Mouse (Mus musculus) lung, embryonic 16.5 days (tissue): Measurements from ENCODE around the gene Pth1r. TPM values are rescaled to one million over a fixed set of nuclear protein-coding genes. Genes with fewer than 3 reads are reported as not detected.
A peak's percentile ranks its signal among the peaks of the same experiment; 100 is the strongest.

Source experiments
- ATAC-seq: fragments of 200-750 bp; cut with Nextera tagmentation; 2 replicates; pipeline ENCODE4 v1.8.0; 2017; ENCODE audit warnings: low read depth, mild to moderate bottlenecking, moderate library complexity
- H3K27ac ChIP-seq: fragments of 300-500 bp; sonication (generic); 2 replicates; pipeline ENCODE4 v1.5.1; 2014; ENCODE audit warnings: mild to moderate bottlenecking, control low read depth, low read length
- H3K27me3 ChIP-seq: fragments of 300-500 bp; sonication (generic); 2 replicates; pipeline ENCODE4 v1.6.1; 2014; ENCODE audit warnings: low read depth, low read length, mixed read lengths; ENCODE audit not compliant: control insufficient read depth, insufficient read depth
- H3K36me3 ChIP-seq: fragments of 300-500 bp; sonication (generic); 2 replicates; pipeline ENCODE4 v1.6.1; 2014; ENCODE audit warnings: low read length; ENCODE audit not compliant: control insufficient read depth, insufficient read depth
- H3K4me1 ChIP-seq: fragments of 300-500 bp; sonication (generic); replicated peaks from 2 replicates; pipeline ENCODE4 v1.6.1; 2014; ENCODE audit warnings: low read length, mixed read lengths; ENCODE audit not compliant: control insufficient read depth, insufficient read depth
- H3K4me2 ChIP-seq: fragments of 300-500 bp; sonication (generic); 2 replicates; pipeline ENCODE4 v1.6.1; 2014; ENCODE audit warnings: low read depth, low read length, control low read depth
- H3K4me3 ChIP-seq: fragments of 300-500 bp; sonication (generic); 2 replicates; pipeline ENCODE4 v1.5.1; 2014; ENCODE audit warnings: mild to moderate bottlenecking, low read length, control low read depth
- H3K9ac ChIP-seq: fragments of 300-500 bp; sonication (generic); 2 replicates; pipeline ENCODE4 v1.6.1; 2014; ENCODE audit warnings: low read length, control low read depth
- H3K9me3 ChIP-seq: fragments of 300-500 bp; sonication (generic); 2 replicates; pipeline ENCODE4 v1.6.1; 2016; ENCODE audit warnings: low read length; ENCODE audit not compliant: control insufficient read depth
- whole genome bisulfite sequencing: fragments of 180-500 bp; shearing (Covaris S2); extraction: QIAGEN DNeasy Blood & Tissue Kit; methylation state at CpG from one replicate; pipeline ENCODE4 v1.1.7; 2014; 5-methylcytosine and 5-hydroxymethylcytosine counted together
- polyA plus RNA-seq: library from polyadenylated mRNA; unstranded; fragments of >200 nt; fragmentation: Nextera tagmentation; extraction: Ambion mirVana; gene quantifications from 2 replicates; pipeline ENCODE4 v1.2.1, GENCODE M21; 2015

Gene Pth1r
- polyA plus RNA-seq, 1 experiment from 2014 or later = 60.3 TPM

DNA sequence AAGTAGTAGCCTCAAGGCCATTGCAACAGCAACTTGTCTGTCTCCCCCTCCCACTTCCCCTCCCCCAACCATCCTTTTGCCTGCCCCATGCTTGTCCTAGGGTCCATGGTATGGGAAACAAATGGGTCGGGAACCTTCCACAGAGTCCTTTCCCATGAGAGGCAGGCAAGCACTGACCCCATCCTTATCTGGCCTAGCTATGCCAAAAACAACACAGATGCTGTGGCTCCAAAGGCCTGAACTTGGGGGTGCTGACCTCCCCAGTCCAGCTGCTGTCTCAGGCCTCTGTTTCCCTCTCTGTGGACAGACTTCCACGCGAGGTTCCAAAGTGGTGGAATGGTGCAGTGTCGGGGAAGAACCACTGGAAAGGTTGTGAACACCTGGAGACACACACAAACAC is 6.8 kb upstream of the Pth1r start:
- 64% methylated on average over 4 of the region's 4 CpGs for WGBS
- H3K4me1 ChIP-seq = peaks cover 12% of the 10 kb centered on the region

DNA sequence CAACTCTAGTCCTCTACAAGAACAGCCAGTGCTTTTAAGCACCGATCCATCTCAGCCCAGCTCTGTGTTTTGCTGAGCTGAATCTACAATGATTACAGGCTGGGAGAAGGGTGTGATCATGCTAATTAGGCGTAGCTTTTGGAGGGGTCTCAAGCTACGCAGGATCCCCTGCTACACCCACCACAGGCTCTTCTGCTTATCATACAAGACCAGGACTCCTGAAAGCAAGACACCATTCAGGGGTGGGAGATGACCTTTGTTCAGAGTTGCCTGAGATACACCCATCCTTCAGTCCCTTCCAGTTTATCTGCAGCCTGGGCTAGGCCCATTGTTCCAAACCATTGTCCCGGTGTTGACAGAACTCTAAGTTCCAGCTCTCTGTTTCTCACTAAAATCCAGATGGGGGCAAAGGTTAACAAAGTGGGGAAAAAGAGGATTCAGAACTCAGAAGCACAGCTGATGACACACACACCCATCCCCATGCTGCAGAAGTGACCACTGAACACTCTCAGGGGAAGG is 6.0 kb upstream of the Pth1r start:
- 79% methylated on average over 4 of the region's 4 CpGs for WGBS
- Histone ChIP-seq H3K27me3 (no peaks in the 10 kb centered on the region), H3K4me3 (no peak overlapping the region), H3K9me3 (no peaks in the 10 kb centered on the region), H3K9ac (no peak overlapping the region), H3K27ac (no peak overlapping the region), H3K36me3 (no peaks in the 10 kb centered on the region), H3K4me2 (no peak overlapping the region), H3K4me1 (peaks cover 8% of the 10 kb centered on the region)
- ATAC-seq = no peak

More for the DNA sequence above, 6.8 kb upstream of the Pth1r start:
- no peaks in the 10 kb centered on the region for H3K36me3 ChIP-seq
- no peak overlapping the region for H3K9ac ChIP-seq
- no peak overlapping the region for H3K4me3 ChIP-seq
- H3K27me3 ChIP-seq = no peaks in the 10 kb centered on the region
- H3K4me2 ChIP-seq = no peak overlapping the region
- no peaks in the 10 kb centered on the region for H3K9me3 ChIP-seq
- no peak for ATAC-seq
- H3K27ac ChIP-seq = no peak overlapping the region

DNA sequence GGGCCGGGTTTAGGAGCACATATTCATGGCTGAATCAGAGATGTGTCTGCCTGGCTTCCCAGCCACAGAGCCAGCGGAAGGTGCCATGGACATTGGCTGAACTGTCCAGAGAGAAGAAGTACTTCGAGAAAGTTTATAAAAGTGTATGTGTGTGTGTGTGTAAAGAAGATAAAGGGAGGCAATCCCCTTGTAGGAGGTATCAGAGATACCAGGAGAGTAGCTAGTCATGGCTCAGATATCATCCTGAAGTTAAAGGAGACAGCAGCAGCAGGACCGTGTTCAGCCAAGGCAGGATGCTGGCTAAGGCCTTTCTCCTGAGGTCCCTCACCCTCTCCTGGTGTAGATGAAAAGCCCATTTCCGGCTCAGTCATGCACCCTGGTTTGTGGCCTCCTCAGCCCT is 4.5 kb upstream of the Pth1r start:
- H3K4me1 ChIP-seq = peaks cover 8% of the 10 kb centered on the region
- no peaks in the 10 kb centered on the region for H3K9me3 ChIP-seq
- no peak overlapping the region for H3K4me3 ChIP-seq
- no peak for ATAC-seq
- H3K27ac ChIP-seq = peak overlapping the region; percentile 41; the same call in 1 of the 2 replicates
- no peaks in the 10 kb centered on the region for H3K27me3 ChIP-seq
- H3K9ac ChIP-seq = peak overlapping the region; percentile 36; the same call in 1 of the 2 replicates
- no peak overlapping the region for H3K4me2 ChIP-seq
- no peaks in the 10 kb centered on the region for H3K36me3 ChIP-seq
- 69% methylated on average over 5 of the region's 5 CpGs for WGBS

DNA sequence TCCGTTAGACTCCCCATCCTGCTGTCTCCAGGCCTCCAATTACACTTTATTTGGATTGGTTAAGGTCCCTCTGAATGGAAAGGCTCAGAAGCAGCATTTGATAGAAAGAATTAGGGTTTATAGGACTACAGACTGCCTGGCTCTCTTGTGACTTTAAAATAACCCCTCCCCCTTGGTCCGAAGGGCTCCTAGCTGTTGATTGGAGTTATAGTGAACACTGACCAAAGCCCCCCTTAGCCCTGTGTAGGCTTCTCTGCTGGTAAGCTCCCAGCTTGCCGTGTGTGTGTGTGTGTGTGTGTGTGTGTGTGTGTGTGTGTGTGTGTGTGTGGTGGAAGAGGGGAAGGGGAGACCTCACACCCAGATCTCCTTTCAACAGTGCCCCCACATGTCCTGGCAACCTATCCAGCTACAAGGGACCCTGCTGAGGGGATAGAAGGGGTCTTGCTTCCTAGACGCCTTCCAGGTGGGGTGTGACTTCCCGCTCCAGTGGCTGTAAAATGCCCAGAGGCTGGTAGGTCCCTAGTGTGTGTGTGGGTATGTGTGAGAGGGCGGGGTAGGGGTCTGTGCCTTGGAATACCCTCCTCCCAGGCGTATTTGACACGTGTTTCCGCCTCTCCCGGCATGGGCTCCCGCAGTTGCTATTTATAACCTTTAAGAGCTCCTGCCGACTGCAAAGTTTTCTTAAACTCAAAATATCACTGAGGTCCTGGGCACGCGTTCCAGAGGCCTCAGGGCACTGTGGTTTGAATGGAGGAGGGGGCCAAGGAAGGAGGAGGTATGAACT is 3.7 kb upstream of the Pth1r start:
- Histone ChIP-seq H3K27ac (peak overlapping the region; percentile 41; the same call in 1 of the 2 replicates), H3K27me3 (no peaks in the 10 kb centered on the region), H3K4me3 (no peak overlapping the region), H3K4me2 (no peak overlapping the region), H3K9ac (peak overlapping the region; percentile 36; the same call in 1 of the 2 replicates), H3K4me1 (peaks cover 8% of the 10 kb centered on the region), H3K36me3 (no peaks in the 10 kb centered on the region), H3K9me3 (no peaks in the 10 kb centered on the region)
- peak; percentile 70 for ATAC-seq
- WGBS = 26% methylated on average over 14 of the region's 14 CpGs

DNA sequence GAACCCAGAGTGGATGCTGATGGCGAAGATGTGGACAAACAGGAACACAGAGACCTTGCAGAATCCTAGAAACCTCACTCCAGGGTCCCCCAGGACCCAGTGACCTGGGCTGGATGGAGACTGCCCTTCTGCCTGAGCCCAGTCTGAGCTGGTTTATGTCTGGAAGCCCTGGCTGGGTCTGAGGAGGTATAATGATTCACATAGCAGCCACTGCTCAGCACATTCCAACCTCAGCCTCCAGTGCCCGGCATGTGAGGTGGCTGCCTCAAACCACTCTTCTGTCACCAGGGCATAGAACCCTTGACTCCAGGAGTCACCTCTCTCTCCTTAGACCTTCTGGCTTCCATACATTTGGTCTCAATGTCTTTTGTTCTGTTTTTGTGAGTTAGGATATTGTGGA is 1.5 kb upstream of the Pth1r start:
- Histone ChIP-seq H3K4me2 (no peak overlapping the region), H3K4me3 (no peak overlapping the region), H3K4me1 (peaks cover 8% of the 10 kb centered on the region), H3K36me3 (no peaks in the 10 kb centered on the region), H3K9me3 (no peaks in the 10 kb centered on the region), H3K9ac (no peak overlapping the region), H3K27ac (no peak overlapping the region), H3K27me3 (peaks cover 8% of the 10 kb centered on the region)
- no peak for ATAC-seq
- 48% methylated on average over 2 of the region's 2 CpGs for WGBS

DNA sequence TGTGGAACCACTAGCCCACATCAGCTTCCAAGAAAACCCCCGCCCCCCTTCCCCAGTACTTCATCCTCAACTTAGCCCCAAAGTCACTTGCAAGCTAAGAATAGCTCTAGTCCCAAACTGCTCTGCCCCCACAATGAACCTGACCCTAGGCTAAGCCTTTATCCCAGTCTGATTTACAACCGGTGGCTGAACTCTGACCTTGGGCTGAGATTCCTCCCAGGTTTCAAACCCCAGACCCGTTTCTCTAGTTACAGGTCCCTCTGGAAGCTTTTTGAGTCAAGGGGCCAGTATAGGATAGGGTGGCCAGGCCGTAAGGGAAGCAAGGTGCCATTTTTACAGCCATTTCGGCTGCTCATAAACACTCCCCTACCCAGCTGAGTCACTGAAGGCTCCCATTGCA is 707 bp downstream of the Pth1r start:
- Histone ChIP-seq H3K36me3 (no peaks in the 10 kb centered on the region), H3K27ac (no peak overlapping the region), H3K27me3 (peaks cover 14% of the 10 kb centered on the region), H3K4me1 (peaks cover 11% of the 10 kb centered on the region), H3K4me2 (no peak overlapping the region), H3K9ac (no peak overlapping the region), H3K4me3 (no peak overlapping the region), H3K9me3 (no peaks in the 10 kb centered on the region)
- 38% methylated on average over 5 of the region's 5 CpGs for WGBS
- ATAC-seq = no peak

GRCm38 (mm10) chr9:110745752-110746151 is 1.2 kb downstream of the Pth1r start:
- Histone ChIP-seq H3K36me3 (no peaks in the 10 kb centered on the region), H3K4me2 (no peak overlapping the region), H3K9me3 (no peaks in the 10 kb centered on the region), H3K27ac (no peak overlapping the region), H3K27me3 (peaks cover 19% of the 10 kb centered on the region), H3K9ac (no peak overlapping the region), H3K4me1 (peaks cover 7% of the 10 kb centered on the region), H3K4me3 (no peak overlapping the region)
- ATAC-seq = no peak
- 33% methylated on average over 5 of the region's 5 CpGs for WGBS

- Histone ChIP-seq H3K27me3 (peaks cover 24% of the 10 kb centered on the region), H3K4me3 (peak overlapping the region; percentile 70), H3K36me3 (no peaks in the 10 kb centered on the region), H3K9ac (peak overlapping the region; percentile 77), H3K9me3 (no peaks in the 10 kb centered on the region), H3K4me1 (peaks cover 4% of the 10 kb centered on the region; the same call in 1 of the 2 replicates), H3K4me2 (peak overlapping the region; percentile 76), H3K27ac (peak overlapping the region; percentile 84)
- 3% methylated on average over 32 of the region's 63 CpGs for WGBS
- ATAC-seq = peak; percentile 67
Measured at GRCm38 (mm10) chr9:110743456-110744323, 3.3 kb downstream of the Pth1r start.

GRCm38 (mm10) chr9:110742951-110743455 is 3.9 kb downstream of the Pth1r start:
- Histone ChIP-seq H3K27me3 (peaks cover 24% of the 10 kb centered on the region), H3K9me3 (no peaks in the 10 kb centered on the region), H3K36me3 (no peaks in the 10 kb centered on the region), H3K27ac (peak overlapping the region; percentile 84), H3K4me3 (peak overlapping the region; percentile 70), H3K4me1 (peaks cover 4% of the 10 kb centered on the region; the same call in 1 of the 2 replicates), H3K4me2 (peak overlapping the region; percentile 76), H3K9ac (peak overlapping the region; percentile 77)
- peak; percentile 45 for ATAC-seq
- WGBS = under 1% methylated on average over 40 of the region's 49 CpGs
